Mouse (Mus musculus) liver (tissue): ENCODE measurements around the gene Rab7b.
A peak's percentile ranks its signal among the peaks of the same experiment; 100 is the strongest.

ENCODE experiments used
- DNase-seq: peaks from one replicate; pipeline ENCODE4 v3.0.0-alpha.2; 2020; ENCODE audit warnings: mixed read lengths

Gene Rab7b

DNA sequence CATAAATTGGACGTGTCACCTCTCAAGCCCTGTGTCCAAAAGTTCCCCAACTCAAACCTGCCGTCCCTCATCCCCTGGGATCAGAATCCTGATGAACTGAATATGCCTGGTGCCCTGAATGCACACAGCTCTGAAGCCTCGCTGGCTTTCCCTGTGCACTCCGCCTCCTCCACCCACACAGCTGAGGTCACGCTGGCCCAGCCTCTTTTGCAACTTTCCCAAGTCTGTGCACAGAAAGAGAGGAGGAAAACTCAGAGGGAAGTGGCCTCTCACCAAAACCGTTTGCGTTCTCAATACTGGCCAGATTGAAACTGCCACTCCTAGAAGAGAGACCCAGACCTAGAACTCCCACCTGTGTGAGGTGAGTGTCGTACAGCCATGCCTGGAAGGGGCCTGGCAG lies at the start of gene Rab7b:
Gene Rab7b (plus strand): TSS at position 221 of the 400 bp plus-strand sequence.
- peak; percentile 37 for DNase-seq

DNA sequence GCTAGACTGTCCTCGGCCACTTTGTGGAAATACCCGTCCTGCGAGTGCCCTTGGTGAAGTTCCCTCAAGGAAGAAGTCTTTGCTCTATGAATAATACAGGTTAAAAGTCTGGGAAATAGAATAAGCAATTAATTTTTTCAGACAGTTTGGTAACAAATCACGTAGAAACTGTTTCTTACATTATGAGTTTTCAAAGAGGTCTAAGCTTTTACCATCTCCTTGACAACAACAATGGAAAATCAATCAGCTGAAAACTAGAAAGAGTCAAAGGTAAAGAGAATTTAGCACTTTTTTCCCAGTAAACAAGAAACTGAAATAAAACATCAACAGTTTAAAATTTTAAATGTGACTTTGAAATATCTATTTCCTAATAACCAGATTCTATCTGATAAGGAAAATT lies 48.4 kb upstream of the Rab7b start:
- no peak for DNase-seq

DNA sequence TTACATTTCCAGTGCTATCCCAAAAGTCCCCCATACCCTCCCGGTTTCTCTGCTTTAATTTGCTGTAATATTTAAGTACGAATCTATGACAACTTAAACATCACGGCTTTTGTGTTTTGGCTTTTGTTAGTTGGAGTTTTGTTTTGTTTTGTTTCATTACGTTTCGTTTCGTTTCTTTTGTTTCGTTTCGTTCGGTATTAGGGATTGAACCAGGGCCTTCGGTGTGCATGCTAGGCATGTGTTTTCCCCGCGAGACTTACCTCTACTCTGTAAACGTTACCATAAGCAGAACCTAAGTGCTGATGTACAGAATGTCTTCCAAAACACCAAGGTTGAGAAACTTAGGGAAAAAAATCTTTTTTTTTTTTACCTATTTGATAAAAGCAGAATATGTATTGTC lies 46.9 kb upstream of the Rab7b start:
- DNase-seq = no peak

DNA sequence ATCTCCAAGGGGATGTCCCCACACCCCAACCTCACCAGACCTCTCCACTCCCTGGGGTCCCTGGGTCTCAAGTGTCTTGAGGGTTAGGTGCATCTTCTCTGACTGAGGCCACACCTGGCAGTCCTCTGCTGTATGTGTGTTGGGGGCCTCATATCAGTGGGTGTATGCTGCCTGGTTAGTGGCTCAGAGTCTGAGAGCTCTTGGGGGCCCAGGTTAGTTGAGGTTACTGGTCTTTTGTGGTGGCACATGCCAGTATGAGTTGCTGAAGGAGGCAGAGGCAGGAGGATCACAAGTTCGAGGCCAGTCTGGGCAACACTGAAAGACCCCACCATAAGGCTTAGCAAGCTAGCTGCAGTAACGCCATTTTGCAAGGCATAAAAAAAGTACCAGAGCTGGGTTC lies 46.2 kb upstream of the Rab7b start:
- no peak for DNase-seq

DNA sequence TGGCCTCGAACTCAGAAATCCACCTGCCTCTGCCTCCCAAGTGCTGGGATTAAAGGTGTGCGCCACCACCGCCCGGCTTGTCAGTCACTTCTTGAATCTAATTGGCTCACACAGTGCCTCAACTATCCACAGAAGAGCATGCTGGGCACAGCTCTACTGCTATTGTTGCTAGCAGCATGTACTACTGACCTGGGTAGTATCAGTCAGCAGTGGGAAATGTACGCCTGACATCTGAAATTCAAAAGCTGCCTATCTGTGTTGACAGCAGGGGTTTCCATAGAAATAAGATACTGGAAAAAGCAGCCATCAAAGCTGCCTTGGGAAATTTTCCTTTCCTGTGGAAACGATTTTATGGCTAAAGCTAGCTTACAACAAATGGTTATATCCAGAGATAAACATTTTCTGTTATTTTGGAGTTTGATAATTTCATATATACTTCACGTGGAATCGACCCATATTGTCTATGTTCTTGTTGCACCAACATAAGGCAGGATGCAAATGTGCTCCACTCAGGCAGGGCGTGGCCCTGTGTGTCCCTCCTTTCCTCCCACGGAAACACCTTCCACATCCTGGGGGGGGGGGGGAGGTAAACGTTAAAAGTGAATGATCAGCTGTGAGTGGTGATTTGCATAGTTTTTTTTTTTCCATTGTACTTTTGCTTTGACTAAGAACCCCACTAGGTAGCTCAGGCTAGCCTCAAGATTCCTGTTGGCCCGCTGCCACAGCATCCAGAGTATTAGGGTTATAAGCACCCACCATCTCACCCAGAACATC lies 35.6 kb upstream of the Rab7b start:
- DNase-seq = no peak

DNA sequence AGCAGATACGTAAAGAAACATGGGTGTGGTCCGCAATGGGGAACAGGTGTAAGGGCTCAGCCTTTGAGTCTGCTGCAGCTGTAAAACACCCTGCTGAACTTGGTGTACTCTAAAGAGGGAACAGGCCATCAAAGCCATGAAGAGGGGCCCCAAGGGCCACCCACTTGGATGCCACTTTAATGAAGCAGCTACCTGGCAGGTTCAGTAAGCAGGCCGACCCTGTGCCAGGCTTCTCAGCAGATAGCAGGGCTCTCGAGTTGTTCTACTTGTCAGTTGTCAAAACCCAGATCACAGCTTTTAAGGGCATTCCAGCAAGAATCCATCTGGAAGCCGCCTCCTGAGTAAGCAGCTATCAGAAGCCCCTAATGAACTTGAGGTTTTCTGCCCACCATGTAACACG lies 32.9 kb upstream of the Rab7b start:
- no peak for DNase-seq

DNA sequence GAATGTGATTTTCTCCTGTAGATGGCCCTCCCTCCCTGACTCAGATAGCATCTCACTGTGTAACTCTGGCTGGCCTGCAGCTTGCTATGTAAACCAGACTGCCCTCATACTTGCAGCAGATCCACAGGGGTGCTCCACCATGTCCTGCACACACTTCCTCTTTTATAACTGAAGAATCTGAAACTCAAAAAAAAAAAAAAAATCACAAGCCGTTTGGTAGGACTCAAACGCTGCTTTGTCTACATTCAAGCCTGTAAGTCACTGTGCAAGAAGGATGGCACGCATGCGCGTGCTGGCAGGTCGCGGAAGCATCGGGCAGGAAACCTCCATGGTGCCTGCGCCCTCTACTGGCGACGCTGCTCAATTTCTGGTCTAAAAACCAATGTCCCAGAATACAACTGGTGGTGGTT lies 30.5 kb upstream of the Rab7b start:
- DNase-seq = peak; percentile 91

DNA sequence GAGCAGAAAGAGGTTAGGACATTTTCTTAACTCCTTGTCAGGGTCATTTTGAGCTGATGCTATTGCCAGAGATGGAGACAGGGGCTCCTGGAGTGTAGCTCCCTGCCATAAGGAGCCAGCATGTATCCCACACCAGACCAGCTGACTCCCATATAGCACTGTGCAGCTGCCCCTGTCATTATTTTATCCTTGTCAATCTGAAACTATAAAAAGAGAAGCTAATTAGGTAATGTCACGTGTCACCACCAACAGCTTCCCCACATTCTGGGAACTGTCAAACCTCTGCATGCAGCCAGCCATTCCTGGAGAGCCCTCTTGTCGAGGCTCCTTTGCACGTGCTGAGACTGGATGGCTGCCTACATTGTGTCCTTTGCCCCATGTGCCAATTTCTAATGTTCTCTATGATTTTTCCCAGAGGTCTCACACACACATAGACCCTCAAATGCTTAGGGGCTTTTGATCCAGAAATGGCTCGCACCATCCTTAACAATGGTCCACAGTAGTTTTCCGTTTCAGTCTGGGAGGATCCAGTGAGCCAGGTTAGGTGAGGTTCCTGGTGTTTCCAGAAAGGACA lies 28.9 kb upstream of the Rab7b start:
- no peak for DNase-seq

DNA sequence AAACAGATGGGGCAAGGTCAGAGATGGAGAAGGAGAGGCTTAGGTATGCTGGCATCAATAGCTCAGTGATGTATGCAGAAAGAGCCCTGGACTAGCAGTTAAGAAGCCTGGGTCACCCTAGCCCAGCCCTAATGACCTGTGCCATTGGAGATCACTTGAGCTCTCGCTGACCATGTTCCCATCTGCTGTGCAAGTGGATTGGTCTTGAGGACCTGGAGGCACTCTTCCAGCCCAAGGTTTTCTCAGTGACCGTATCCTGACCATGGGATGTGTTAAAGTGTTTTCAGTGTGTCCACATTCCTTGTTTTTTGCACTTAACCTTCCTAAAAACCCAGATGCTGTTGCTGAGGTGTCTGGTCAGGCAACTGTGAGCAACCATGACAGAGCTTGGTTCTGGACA lies 28.2 kb upstream of the Rab7b start:
- DNase-seq = no peak

DNA sequence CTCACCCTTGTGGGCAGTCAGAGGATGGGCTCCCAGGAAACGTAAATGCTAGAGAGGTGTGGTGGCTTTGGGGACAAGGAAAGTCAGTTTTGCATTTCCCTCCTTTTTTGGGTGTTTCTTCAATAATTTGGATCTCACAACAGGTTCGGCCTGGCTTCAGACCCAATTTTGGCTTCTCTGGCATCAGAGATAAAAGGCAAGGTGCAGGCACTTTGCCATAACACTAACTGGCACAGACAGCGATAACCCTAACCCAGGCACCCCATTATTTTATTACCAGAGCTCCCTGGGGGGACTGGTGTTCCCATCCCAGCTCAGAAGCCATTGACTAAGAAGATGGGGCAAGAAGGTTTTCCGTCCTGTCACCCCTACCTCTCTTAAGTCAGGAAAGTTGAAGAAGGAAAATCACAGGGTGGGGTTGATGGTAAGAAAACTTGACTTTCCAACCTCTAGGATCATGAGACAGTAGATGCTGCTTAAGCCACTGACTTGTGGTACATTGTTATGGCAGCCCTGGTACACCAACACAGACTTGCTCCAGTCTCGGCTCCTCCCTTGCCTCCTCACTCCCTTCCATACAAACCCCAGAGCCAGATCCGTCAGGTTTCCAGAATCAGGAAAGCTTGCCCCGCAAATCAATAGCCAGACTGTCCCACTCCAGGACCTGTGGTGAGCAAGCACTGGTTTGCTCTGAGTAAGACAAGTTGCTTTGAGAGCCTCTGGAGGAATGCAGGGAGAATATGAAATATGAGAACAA lies 27.6 kb upstream of the Rab7b start:
- DNase-seq = no peak

DNA sequence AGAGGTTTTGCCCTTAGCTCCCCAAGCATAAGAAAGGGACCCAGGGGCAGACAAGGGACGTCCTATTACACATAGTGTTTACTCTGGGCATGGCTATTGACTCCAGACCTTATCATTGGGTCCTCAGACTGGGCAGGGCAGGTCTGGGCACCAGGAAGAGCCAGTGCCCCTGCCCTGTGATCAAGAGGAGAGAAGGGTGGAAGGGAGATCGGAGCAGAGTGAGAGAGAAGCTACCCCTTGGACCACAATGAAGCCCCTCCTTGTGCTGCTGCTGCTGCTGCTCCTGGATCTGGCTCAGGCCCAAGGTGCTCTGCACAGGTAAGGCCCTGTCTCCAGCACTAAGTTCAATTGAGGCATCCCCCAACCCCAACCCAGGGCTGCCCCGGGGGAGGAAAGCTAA lies 26.7 kb upstream of the Rab7b start:
- DNase-seq = no peak

DNA sequence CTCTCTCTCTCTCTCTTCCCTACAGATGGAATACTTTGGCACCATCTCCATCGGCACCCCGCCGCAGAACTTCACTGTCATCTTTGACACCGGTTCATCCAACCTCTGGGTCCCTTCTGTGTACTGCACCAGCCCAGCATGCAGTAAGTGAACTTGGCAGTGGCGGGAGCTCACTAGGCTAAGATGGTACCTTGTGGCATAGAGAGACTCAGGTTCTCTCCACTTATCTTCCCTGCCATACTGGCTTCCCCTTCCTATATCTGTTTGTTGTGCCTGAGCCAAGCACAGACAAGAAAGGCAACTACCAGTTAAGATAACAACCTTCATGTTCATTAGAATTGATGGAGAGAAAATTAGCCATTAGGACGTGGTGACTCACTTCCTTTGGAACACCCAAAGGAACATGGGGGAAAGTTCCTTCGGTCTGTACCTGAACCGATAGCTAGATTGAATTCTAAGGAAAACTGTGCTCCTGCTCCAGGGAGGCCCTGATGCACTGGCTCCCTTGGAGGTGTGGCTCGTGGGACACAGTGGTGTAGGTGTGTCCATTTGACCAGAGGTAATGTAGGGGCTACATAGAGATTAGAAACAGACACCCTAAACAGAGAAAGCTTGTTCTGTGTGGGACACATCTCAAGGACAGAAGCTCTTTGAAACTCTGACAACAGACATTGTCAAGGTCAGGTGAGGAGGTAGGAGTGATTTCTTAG lies 25.1 kb upstream of the Rab7b start:
- no peak for DNase-seq

DNA sequence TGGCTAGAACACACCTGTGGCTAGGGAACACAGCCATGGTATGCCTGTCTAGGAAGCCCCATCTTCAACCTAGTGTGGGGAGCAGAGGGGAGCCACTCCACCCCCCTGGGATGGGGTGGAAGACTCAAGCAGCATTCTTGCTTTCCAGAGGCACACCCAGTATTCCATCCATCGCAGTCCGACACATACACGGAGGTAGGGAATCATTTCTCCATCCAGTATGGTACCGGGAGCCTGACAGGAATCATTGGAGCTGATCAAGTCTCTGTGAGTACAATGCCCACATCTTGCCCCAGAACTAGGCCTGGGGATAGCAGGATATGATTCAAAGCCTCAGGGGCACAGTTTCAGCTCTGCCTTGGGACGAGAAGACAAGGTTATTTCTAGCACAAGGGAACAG lies 24.4 kb upstream of the Rab7b start:
- DNase-seq = no peak

DNA sequence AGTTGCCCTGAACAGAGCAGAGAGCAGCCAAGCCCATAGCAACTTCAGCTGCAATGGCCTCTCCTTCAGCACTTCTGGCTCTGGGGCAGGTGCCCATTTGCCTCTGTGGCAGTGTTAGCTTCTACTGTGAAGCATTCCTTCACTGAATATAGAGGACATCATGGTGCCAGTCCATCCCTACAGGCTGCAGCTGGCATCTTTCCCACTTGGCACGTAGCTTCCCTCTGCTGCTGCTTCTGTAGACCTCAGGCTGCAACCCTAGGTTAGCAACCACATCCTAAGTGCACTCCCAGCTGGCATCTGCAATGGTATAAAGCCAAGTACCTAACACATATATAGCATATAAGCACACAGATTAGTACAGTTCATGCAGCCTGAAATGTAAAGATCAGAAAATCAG lies 22.6 kb upstream of the Rab7b start:
- DNase-seq = no peak

DNA sequence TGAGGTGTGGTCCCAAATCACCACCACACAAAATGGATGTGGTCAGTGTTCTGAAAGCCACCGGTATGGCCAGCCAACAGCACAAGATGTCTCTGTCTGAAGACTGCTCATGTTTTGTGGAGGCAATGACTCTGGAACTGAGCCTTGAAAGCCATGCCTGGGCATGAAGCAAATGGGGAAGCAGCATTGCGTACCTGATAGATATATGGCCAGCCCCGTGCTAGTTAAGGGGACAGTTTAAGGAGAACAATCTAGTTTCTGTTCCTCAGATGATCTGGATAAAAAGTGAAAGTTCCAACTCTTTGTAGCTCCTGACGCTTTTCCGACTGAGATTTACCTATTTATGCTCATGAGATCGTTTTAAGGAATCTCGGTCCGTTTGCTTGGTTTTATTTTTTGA lies 17.4 kb upstream of the Rab7b start:
- no peak for DNase-seq

DNA sequence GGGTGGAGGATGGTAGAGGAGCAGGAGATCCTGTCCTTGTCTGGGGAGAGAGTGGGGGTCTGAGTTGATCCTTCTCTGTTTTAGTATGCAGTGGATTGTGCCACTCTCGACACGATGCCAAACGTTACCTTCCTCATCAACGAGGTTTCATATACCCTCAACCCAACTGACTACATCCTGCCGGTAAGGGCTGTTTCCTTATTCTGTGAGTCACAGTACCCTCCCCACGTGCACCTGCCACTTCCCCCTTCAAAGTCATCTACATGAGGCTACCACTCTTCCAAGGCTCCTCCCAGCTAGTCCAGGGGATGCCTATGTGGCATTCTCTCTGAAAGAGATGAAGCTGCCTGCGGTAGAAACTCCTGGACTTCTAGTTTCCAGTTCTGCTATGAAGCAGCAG lies 16.1 kb upstream of the Rab7b start:
- no peak for DNase-seq

DNA sequence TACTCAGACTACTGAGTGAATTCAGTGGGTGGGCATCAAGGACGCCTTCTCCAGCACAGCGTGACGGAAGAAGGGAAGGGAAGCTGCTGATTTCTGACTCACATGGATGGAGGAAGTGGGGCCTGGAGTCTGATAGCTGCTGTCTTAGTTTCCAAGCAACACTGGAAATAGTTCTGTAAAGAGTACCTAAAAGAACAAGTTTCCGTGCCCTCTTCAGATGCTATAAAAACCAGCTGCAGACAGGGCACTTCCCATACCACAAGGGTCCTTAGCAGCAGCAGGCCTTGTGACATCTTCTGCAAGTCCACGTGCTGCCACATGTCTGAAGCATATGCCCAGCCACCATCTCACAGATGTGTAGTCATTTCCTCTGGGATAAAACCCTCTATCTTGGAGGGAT lies 8.9 kb upstream of the Rab7b start:
- no peak for DNase-seq

DNA sequence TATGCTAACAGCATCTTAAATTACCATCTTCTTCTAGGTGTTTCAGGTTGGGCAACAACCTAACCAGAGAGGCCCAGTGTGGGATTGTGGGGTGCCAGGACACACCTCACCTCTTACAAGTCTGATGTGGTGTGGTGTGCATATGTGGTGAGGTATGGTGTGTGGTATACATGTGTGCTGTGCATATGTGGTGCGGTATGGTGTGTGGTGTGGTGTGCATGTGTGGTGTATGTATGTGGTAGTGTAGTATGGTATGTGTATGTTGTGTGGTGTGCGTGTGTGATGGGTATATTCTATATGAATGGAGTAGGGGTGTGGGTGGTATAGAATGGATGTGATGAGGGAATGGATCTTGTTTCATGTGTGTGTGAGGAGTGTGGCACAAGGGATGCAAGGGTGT lies 756 bp upstream of the Rab7b start:
- DNase-seq = no peak

DNA sequence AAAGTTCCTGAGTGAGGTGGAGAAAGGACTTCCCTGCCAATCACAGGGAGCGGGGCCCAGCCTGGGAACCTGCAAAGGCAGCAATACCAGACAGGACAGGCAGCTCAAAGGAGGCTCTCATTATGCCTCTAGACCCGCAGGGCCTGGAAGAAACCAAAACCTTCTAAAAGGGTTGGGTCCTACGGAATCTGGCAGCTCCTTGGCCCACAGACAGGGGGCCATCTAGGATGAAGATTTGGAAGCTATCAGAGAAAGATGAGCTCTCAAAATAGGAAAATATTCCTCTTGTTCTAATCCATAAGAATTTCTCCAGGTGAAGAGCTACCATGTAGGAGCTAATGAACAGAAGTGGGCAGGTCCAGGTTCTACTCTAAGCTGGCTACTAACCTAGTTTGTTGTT lies 521 bp downstream of the Rab7b start:
- no peak for DNase-seq

DNA sequence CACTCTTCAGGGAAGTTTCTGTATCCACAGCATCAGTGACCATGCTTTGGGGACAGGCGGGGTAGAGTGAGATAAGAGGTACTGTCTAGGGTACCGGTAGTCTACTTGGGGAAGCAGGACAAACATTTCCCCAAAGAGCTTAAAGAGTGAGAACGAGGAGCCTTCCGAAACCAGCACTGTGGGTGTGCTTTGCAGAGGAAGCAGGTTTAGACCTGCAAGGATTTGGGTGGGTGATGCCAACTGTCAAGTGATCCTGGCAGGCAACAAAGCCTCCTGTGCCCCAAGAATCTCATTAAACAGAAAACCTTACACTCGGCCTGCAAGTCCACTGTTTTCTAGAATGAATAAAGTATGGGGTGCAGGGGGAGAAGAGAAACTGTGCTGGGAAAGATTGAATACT lies 1.4 kb downstream of the Rab7b start:
- no peak for DNase-seq

DNA sequence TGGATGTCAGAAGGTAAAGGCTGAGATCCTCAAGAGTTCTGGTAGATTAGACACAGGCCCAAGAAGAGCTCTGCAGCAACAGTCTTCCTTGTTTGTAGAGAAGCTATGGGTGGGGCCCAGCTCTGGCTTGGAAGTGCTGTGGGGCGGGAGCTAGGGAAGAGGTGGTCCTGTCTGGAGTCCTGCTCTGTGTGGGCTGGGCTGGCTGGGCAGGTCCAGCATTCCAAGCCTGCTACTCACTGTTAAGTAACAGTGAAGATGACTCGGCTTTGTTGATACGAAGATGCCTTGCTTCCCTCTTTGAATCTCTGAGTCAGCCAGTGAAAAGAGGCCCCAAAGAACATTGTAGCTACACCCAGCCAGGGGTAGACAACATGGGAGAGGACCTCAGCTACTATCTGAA lies 1.9 kb downstream of the Rab7b start:
- peak; percentile 23 for DNase-seq

DNA sequence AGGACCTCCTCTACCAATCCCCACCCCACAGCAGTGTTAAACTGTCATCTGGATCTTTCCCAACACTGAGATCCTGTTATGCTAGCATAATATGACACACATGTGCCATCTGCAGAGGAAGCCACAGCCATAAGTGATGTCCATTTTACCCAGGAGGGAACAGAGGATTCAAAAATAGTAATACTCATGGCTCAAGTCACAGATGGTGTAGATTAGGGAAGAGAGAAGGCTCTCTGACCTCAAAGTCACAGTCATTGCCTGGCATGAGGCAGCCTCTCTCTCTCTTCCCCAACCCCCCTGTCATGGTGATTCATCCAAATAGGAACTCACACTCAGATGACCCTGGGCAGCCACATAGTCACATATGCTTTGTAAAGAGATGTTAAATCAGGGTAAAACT lies 2.9 kb downstream of the Rab7b start:
- DNase-seq = no peak

DNA sequence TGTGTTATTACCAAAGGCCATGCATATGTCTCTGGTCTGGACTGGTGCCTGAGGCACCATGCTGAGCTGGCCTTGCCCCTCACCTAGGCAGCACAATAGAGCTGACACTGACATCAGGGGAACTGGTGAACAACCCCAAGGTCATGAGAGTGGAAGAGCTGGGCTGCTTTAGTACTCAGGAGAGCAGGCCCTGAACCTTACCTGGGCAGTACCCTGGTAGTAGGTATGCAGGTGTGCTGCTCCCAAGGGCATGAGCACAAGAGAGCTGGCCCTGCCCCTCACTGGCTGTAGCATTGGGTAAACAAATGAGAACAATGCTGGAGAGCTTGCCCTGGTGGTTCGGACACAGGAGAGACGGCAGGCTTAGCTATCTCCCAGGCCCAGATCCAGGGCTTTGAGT lies 6.8 kb downstream of the Rab7b start:
- no peak for DNase-seq

DNA sequence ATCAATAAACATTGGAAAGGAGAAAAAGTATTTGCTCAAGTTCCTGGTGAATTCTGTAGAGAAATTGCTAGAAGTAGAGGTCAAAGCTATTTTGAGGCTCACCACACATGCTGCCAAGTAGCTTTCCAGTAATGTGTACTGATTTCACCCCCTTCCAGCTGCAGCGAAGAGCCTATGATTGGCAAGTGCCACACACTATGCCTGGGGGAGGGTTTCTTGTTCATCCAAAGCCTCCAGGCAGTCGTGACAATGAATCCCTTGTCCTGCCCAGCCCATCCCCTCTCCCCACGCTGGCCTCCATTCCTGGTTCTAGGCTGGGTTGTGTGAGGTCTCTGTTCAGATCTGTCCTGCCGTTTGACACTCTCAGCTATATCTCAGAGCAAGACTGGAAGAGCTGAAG lies 7.8 kb downstream of the Rab7b start:
- no peak for DNase-seq
